Mouse (Mus musculus): Measurements from ENCODE around the gene Cldn2.

Gene Cldn2

GRCm38 (mm10) chrX:139805918-139806317 is 5.3 kb downstream of the Cldn2 start:
- no peak for DNase-seq (ENCODE audit: extremely low read depth, low read depth, low spot score)

DNA sequence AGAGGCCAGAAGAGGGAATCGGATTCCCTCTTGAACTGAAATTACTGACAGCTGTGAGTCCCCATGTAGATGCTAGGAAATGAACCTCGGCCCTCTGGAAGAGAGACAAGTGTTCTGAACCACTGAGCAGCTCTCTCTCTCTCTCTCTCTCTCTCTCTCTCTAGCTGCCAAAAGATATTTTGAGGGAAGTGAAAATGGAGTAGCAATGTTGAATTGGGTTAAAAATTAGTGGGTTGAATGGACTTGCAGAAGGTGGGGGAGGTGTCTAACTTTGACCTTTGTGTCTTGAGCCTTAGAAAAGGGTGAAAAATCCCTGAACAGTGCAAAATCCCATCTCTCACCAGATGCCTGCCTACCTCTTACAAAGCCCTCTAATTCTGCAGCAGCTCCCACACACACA is 6.8 kb downstream of the Cldn2 start:
- no peak for DNase-seq (ENCODE audit: extremely low read depth, low read depth, low spot score)

GRCm38 (mm10) chrX:139808085-139808484 is 7.5 kb downstream of the Cldn2 start:
- no peak for DNase-seq (ENCODE audit: extremely low read depth, low read depth, low spot score)

- DNase-seq (ENCODE audit: extremely low read depth, low read depth, low spot score), result no peak
These were observed 7.9 kb downstream of the Cldn2 start for GRCm38 (mm10) chrX:139808501-139808900.

GRCm38 (mm10) chrX:139812636-139813298 is 12.1 kb downstream of the Cldn2 start:
- DNase-seq (ENCODE audit: extremely low read depth, low read depth, low spot score), result no peak

GRCm38 (mm10) chrX:139813299-139814002 is 12.8 kb downstream of the Cldn2 start:
- DNase-seq (ENCODE audit: extremely low read depth, low read depth, low spot score), result no peak

GRCm38 (mm10) chrX:139814018-139814635 is 13.5 kb downstream of the Cldn2 start:
- DNase-seq (ENCODE audit: extremely low read depth, low read depth, low spot score), result no peak

DNA sequence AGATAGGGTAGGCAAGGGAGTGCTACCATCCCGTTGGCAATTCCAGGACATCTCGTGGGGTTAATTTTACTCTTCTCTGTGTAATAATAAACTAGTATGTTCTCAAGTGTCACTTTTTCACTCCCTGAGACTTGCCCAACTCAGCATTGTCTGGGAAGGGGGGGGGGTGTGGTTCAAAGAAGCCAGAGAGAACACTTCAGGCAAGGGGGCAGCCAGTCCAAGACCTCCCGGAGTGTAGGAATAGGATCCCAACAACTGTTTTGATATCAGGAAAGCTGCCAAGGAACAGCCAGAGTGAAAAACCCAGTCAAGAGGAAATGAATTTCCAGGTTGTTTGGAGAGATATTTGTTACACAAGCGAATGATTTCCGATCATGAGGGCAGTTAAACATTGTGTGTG is 14.6 kb downstream of the Cldn2 start:
- DNase-seq (ENCODE audit: extremely low read depth, low read depth, low spot score), result no peak

GRCm38 (mm10) chrX:139825402-139825801 is 24.8 kb downstream of the Cldn2 start:
- DNase-seq (ENCODE audit: extremely low read depth, low read depth, low spot score), result no peak

- DNase-seq (ENCODE audit: extremely low read depth, low read depth, low spot score), result no peak
These were observed 26.3 kb downstream of the Cldn2 start for GRCm38 (mm10) chrX:139826926-139827325.

DNA sequence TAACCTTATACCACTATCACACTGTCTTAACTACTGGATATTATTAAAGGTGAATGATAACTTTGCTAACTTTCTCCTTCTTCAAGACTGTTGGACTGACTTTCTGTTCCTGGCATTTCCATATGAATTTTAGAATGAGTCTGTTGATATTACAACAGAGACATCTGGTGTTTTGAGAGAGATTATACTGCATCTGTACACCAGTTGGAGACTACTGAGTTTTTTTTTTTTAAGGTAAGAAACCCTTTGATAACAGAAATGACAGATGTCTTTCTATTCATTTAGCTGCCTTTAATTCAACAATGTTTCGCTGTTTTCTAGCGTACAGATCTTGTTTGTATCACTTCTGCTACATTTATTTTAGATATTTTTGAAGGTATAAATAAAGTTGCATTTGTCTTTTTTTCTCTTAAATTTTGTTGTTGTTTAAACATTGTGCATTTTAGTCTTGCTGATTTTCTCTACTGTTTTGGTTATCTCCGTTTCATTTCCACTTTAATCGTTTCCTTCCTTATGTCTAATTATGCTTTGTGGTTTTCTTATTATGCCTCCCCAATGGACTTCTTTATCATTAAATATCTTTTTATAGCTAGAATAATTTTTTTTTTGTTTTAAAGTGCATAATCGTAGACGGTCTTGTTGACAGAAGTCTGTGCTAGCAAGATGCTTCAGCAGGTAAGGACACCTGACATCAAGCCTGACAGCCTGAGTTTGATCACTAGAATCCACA is 27.9 kb downstream of the Cldn2 start:
- no peak for DNase-seq (ENCODE audit: extremely low read depth, low read depth, low spot score)

DNA sequence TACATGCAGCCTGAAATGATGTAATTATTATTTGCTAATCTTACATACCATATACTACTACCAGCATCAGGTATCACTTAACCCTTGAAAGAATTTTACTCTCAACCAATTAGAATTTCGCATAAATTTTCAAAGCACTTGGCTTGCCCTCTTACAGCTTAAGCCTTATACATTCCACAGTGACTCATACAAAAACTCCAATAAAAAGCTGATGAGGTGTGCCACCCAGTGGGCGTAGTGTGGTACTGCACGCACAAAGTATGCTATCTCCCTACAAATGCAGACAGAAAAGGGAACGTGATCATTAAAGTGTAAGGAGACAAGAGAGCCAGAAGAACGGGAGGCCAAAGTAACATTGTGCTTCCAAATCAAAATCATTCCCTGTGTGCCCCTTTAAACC is 31.8 kb downstream of the Cldn2 start:
- DNase-seq (ENCODE audit: extremely low read depth, low read depth, low spot score), result no peak

DNA sequence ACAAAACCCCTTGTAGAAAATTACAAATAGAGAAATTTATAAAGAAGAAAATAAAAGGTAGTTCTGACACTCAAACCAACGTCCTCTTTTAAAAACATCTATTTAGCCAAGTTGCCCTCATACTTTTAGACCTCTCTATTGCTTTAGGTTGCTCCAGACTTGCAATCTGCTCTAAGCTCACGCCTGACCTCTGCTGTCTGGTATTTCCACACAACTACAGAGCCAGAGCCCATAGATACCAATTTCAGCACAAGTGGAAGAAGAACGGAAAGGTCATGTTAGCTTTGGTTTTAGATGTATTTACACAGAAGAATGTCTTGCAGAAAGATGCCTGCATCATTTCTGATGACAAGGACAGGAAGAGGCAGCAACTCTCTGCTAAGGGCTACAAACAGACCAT is 38.4 kb downstream of the Cldn2 start:
- DNase-seq (ENCODE audit: extremely low read depth, low read depth, low spot score), result no peak

GRCm38 (mm10) chrX:139841091-139841490 is 40.5 kb downstream of the Cldn2 start:
- no peak for DNase-seq (ENCODE audit: extremely low read depth, low read depth, low spot score)

DNA sequence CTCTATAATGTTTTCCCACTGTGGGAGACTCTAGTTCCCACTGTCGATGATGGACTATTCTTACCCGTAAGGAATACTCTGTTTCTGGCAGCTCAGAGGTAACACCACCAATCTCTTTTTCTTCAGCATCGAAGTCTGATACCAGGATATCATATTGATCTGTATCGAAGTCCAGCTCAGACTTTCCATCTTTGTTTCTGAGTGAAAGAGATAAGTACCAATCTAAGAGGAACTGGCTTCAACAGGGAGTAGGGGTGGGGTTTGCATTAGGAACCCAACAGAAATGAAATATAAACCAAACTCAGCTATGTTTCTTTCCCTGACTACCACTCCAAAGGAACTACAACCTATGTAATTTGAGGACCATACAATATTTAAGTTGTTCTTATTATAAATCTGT is 54.2 kb downstream of the Cldn2 start:
- no peak for DNase-seq (ENCODE audit: extremely low read depth, low read depth, low spot score)

DNA sequence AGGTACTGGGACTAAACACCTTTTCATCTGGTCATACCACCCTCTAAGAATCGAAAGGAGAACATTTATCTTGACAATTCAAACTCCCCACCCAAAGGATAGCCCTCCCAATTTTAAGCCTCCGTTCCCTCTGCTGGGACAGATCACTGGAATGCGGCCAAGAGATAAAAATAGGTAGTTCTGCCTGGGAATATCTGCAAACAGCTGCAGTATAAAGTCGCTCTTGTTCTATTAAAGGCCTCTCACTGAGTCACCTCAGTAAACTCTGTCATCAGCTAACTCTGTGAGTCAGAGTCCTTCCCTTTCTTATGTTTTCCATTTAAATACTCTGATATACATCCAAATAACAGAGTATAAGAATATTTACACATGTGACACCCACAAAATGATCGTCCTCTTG is 58.8 kb downstream of the Cldn2 start:
- no peak for DNase-seq (ENCODE audit: extremely low read depth, low read depth, low spot score)

Measured in fat pad, adult 2 months (tissue).